In the genomic region with DNA sequence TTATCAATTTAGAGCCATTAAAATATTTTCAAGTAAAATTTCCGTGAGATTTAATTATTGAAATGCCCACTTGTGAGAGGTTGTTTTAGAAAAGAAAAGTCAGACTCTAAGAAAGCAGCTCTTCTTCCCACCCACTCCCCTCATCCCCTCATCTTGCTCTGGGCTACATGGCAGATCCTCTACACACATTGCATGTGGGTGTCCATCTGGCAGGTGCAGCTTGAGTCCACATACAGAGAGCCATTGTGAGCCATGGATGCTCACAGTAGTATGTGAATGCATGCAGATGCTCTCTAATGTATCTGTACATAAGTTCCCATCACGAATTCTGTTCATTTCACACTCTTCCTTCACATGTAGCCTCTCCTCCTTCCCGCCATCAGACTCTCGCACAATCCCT, we compare ENCODE assay signal across 15 mouse cellular contexts.
"Had no signal": no experiment of that assay in that cellular context is flagged by ENCODE, and none has a peak within 500 bp of the region (broad histone marks: within the 10 kb centered on the region; RNA-seq: fewer than 3 reads in every experiment).

No protein-coding gene starts in this region.

- H3K27me3 ChIP-seq: neural tube, embryonic 15.5 days; stomach, embryonic 15.5 days had no signal

- H3K4me1 ChIP-seq: neural tube, embryonic 15.5 days; stomach, embryonic 15.5 days had no signal

- H3K36me3 ChIP-seq: neural tube, embryonic 15.5 days; stomach, embryonic 15.5 days had no signal

- H3K27ac ChIP-seq: neural tube, embryonic 15.5 days; stomach, embryonic 15.5 days; stomach, postnatal 0 days had no signal

- H3K9me3 ChIP-seq: neural tube, embryonic 15.5 days; stomach, embryonic 15.5 days had no signal

- H3K4me3 ChIP-seq: neural tube, embryonic 15.5 days; stomach, embryonic 15.5 days had no signal

- DNase-seq: retina, postnatal 1 day; right cerebral cortex, adult 18-20 months; right cerebral cortex, postnatal 14 days; right cerebral cortex, postnatal 25 days; right cerebral cortex, postnatal 4 days; spleen, adult 18-20 months; thymus, adult 18-20 months; thymus, adult 2 months; thymus, postnatal 14 days; thymus, postnatal 25 days; thymus, postnatal 36 days; thymus, postnatal 4 days had no signal
